Mouse (Mus musculus): ENCODE data around the gene Ptpn7.

DNA sequence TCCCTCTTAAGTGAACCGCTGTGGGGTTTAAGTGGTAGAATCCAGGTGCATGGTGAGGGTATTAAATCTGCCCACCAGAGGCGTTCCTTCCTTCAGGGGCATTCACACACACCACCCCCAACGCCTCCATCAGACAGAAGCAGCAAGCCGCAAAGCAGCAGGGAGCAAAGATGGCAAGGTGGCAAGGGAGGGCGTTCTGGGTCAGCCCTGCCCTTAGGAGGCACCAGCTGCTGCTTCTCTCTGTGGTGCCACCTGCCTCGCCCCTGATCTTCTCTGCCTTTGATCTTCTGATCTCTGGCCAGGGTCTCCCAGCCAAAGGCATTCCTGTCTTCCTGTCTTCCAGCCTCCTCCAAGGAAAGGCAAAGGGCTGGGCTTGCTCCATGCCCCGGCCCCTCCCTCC, 46.5 kb upstream of the Ptpn7 start:
- no peak for TF ChIP-seq CTCF (IDR thresholded peaks at IDR 0.05; ENCODE audit: control insufficient read depth, insufficient read depth, low read length)
- TF ChIP-seq POLR2A (IDR thresholded peaks at IDR 0.05; ENCODE audit: borderline replicate concordance, control insufficient read depth, low read depth, low read length), result no peak
